Mouse (Mus musculus) hindbrain, embryonic 12.5 days (tissue): ENCODE measurements around the gene Lhfp. TPM values are rescaled to one million over a fixed set of nuclear protein-coding genes. Genes with fewer than 3 reads are reported as not detected.
"Not testable (repeated sequence)": the region's sequence is repeated elsewhere in the genome, so short reads cannot be mapped to it uniquely, and the experiment has no call there.

Source experiments
- ATAC-seq: fragments of 200-750 bp; cut with Nextera tagmentation; 2 replicates; pipeline ENCODE4 v1.8.0; 2017; ENCODE audit warnings: moderate TSS enrichment; ENCODE audit not compliant: low FRiP score
- H3K27ac ChIP-seq: fragments of 300-500 bp; sonication (generic); 2 replicates; pipeline ENCODE4 v1.5.1; 2016; ENCODE audit warnings: mild to moderate bottlenecking
- H3K27me3 ChIP-seq: fragments of 300-500 bp; sonication (generic); 2 replicates; pipeline ENCODE4 v1.6.1; 2016; ENCODE audit warnings: mild to moderate bottlenecking
- H3K36me3 ChIP-seq: fragments of 300-500 bp; sonication (generic); 2 replicates; pipeline ENCODE4 v1.6.1; 2016; ENCODE audit warnings: mild to moderate bottlenecking
- H3K4me1 ChIP-seq: fragments of 300-500 bp; sonication (generic); 2 replicates; pipeline ENCODE4 v1.6.1; 2016
- H3K4me2 ChIP-seq: fragments of 300-500 bp; sonication (generic); replicated peaks from 2 replicates; pipeline ENCODE4 v1.6.1; 2016; ENCODE audit warnings: mild to moderate bottlenecking
- H3K4me3 ChIP-seq: fragments of 300-500 bp; sonication (generic); 2 replicates; pipeline ENCODE4 v1.5.1; 2016; ENCODE audit warnings: mild to moderate bottlenecking
- H3K9ac ChIP-seq: fragments of 300-500 bp; sonication (generic); 2 replicates; pipeline ENCODE4 v1.6.1; 2016; ENCODE audit warnings: mild to moderate bottlenecking, moderate library complexity
- H3K9me3 ChIP-seq: fragments of 300-500 bp; sonication (generic); replicated peaks from 2 replicates; pipeline ENCODE4 v1.6.1; 2016; ENCODE audit warnings: mild to moderate bottlenecking
- WGBS: fragments of 180-500 bp; shearing (Covaris S2); methylation state at CpG from one replicate; pipeline ENCODE4 v1.1.7; 2016; 5-methylcytosine and 5-hydroxymethylcytosine counted together
- polyA plus RNA-seq: library from polyadenylated mRNA; unstranded; fragments of >200 nt; fragmentation: Nextera tagmentation; extraction: Ambion mirVana; gene quantifications from 2 replicates; pipeline ENCODE4 v1.2.1, GENCODE M21; 2016

Gene Lhfp
- polyA plus RNA-seq, 1 experiment from 2014 or later, result 64.2 TPM

DNA sequence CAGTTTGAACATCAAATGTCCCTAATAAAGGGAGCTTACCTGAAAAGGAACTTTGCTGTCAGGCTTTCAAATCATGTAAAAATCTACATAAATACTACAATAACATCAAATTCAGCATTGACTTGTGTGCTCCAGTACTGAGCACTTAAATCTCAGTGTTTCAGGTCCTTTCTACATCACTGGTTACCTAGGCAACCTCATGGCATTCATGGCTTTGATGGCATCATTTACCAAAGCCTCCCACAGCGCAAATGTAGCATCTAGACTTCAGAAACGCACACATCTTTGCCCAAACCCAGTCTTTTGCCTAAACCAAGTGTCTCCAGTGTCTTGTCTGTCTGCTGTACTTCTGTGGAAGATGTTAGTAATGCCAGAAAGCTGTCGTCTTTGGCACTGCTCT is 225.7 kb downstream of the Lhfp start:
- Histone ChIP-seq H3K27me3 (no peaks in the 10 kb centered on the region), H3K4me2 (no peak overlapping the region), H3K9me3 (peaks cover 4% of the 10 kb centered on the region; the same call in 1 of the 2 replicates), H3K27ac (no peak overlapping the region), H3K36me3 (no peaks in the 10 kb centered on the region), H3K4me1 (no peaks in the 10 kb centered on the region; the same call in 1 of the 2 replicates), H3K4me3 (no peak overlapping the region), H3K9ac (no peak overlapping the region)
- WGBS, result 61% methylated on average over 3 of the region's 3 CpGs
- ATAC-seq, result no peak

- Histone ChIP-seq H3K4me1 (no peaks in the 10 kb centered on the region), H3K9ac (no peak overlapping the region), H3K27me3 (no peaks in the 10 kb centered on the region), H3K36me3 (no peaks in the 10 kb centered on the region), H3K9me3 (no peaks in the 10 kb centered on the region), H3K4me2 (no peak overlapping the region), H3K4me3 (no peak overlapping the region), H3K27ac (no peak overlapping the region)
- ATAC-seq, result no peak
- WGBS, result 83% methylated on average over 3 of the region's 3 CpGs
Measured at GRCm38 (mm10) chr3:53273220-53273619, 231.9 kb downstream of the Lhfp start.

GRCm38 (mm10) chr3:53277993-53278392 is 236.7 kb downstream of the Lhfp start:
- no peaks in the 10 kb centered on the region for H3K27me3 ChIP-seq
- H3K4me1 ChIP-seq, result no peaks in the 10 kb centered on the region
- H3K36me3 ChIP-seq, result no peaks in the 10 kb centered on the region
- no peaks in the 10 kb centered on the region for H3K9me3 ChIP-seq
- WGBS, result 77% methylated on average over 2 of the region's 2 CpGs
- H3K4me3 ChIP-seq, result no peak overlapping the region
- no peak for ATAC-seq
- no peak overlapping the region for H3K27ac ChIP-seq
- H3K9ac ChIP-seq, result no peak overlapping the region
- H3K4me2 ChIP-seq, result no peak overlapping the region

- H3K9ac ChIP-seq, ATAC-seq: not testable (repeated sequence)
- WGBS, result 70% methylated on average over 3 of the region's 3 CpGs
Measured at GRCm38 (mm10) chr3:53282005-53282404, 240.7 kb downstream of the Lhfp start.

DNA sequence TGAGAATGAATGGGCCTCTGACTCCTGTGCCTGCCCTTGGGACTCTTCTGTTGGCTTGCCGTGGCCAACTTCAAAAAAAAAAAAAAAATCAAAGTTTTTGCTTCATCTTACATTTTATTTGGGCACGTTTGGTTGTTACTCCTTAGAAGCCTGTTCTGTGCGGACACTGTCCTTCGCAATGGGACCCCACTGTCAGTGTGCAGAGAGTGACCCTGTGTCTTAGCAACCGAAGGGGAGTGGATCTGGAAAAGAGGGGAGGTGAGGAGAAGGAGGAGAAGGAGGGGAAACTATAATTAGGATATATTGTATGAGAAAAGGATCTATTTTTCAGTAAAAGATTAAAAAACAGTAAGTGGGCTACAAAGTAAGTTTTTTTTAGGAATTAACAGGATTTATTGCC is 242.7 kb downstream of the Lhfp start:
- no peaks in the 10 kb centered on the region for H3K27me3 ChIP-seq
- no peak overlapping the region for H3K4me2 ChIP-seq
- no peaks in the 10 kb centered on the region for H3K36me3 ChIP-seq
- H3K4me1 ChIP-seq, result no peaks in the 10 kb centered on the region
- no peak overlapping the region for H3K9ac ChIP-seq
- no peak overlapping the region for H3K4me3 ChIP-seq
- WGBS, result 91% methylated on average over 5 of the region's 5 CpGs
- H3K9me3 ChIP-seq, result peaks cover 5% of the 10 kb centered on the region; the same call in 1 of the 2 replicates
- H3K27ac ChIP-seq, result no peak overlapping the region
- no peak for ATAC-seq

More at GRCm38 (mm10) chr3:53282005-53282404, 240.7 kb downstream of the Lhfp start:
- H3K4me2 ChIP-seq, H3K4me1 ChIP-seq, H3K9me3 ChIP-seq, H3K27me3 ChIP-seq, H3K36me3 ChIP-seq, H3K27ac ChIP-seq, H3K4me3 ChIP-seq: not testable (repeated sequence)

- Histone ChIP-seq H3K4me3 (no peak overlapping the region), H3K36me3 (no peaks in the 10 kb centered on the region), H3K9me3 (peaks cover 5% of the 10 kb centered on the region; the same call in 1 of the 2 replicates), H3K4me1 (no peaks in the 10 kb centered on the region), H3K4me2 (no peak overlapping the region), H3K27ac (no peak overlapping the region), H3K9ac (no peak overlapping the region), H3K27me3 (no peaks in the 10 kb centered on the region)
- 79% methylated on average over 13 of the region's 13 CpGs for WGBS
- no peak for ATAC-seq
Measured at GRCm38 (mm10) chr3:53284471-53285177, 243.3 kb downstream of the Lhfp start.

DNA sequence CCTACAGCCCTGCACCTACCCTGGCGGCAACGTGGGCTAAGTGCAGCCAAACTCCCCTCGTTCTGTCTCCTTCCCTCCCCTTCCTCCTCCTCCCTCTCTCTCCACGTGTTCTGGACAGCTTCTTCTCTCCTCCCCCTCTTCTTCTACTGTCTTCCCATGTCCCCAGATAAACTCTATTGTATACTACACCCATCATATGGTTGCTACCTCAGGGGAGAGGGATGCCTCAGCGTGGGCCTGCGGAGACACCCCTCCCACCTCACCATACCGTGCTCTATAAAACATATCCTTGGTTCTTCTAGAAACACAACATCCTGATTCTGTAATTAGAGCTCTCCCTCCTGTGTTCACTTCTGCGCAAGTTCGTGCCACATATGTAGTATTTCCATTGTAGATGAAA is 247.3 kb downstream of the Lhfp start:
- Histone ChIP-seq H3K27me3 (no peaks in the 10 kb centered on the region), H3K9me3 (peaks cover 2% of the 10 kb centered on the region; the same call in 1 of the 2 replicates), H3K27ac (no peak overlapping the region), H3K4me3 (no peak overlapping the region), H3K4me1 (peaks cover 5% of the 10 kb centered on the region; the same call in 1 of the 2 replicates), H3K9ac (no peak overlapping the region), H3K36me3 (no peaks in the 10 kb centered on the region), H3K4me2 (no peak overlapping the region)
- 59% methylated on average over 9 of the region's 9 CpGs for WGBS
- ATAC-seq, result no peak

DNA sequence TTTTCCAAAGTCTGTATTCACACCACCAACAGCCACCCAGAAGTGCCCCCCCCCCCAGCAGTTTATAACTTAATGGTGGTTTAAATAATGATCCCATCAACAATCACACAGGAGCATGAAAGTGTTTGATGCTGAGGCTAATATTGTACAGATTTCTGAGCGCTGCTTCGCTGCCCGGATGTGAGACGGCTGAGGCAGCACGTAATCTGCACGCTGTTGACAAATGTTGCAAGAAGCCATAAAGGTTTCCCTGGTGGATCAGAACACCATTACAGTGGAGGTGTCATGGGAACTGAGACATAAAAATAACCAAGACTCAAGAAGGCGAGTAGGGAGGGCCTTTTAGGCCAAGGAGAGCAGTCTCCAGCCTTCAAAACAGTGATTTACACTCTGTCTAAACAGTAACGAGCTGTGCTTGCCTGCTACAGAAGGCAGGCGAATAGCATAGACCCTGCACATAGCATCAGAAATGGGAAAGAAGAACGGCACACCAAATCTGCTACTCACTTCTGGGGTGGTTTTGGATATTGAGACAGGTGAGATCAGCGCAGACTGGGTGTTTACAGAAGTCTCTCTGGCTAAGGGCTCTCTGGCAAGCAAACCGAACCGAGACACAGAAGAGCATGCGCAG is 248.4 kb downstream of the Lhfp start:
- H3K9me3 ChIP-seq, result no peaks in the 10 kb centered on the region
- H3K4me3 ChIP-seq, result no peak overlapping the region
- no peak overlapping the region for H3K4me2 ChIP-seq
- no peaks in the 10 kb centered on the region for H3K27me3 ChIP-seq
- H3K36me3 ChIP-seq, result no peaks in the 10 kb centered on the region
- WGBS, result 80% methylated on average over 14 of the region's 14 CpGs
- H3K9ac ChIP-seq, result no peak overlapping the region
- no peak for ATAC-seq
- peaks cover 7% of the 10 kb centered on the region; the same call in 1 of the 2 replicates for H3K4me1 ChIP-seq
- H3K27ac ChIP-seq, result 0 out of 2 replicates have a peak overlapping the region, but pooled peaks have one; percentile 35

- Histone ChIP-seq H3K9ac (no peak overlapping the region), H3K4me1 (peaks cover 9% of the 10 kb centered on the region; the same call in 1 of the 2 replicates), H3K36me3 (no peaks in the 10 kb centered on the region), H3K27me3 (no peaks in the 10 kb centered on the region), H3K4me2 (no peak overlapping the region), H3K4me3 (no peak overlapping the region), H3K9me3 (no peaks in the 10 kb centered on the region), H3K27ac (no peak overlapping the region)
- ATAC-seq, result no peak
- 92% methylated on average over 3 of the region's 3 CpGs for WGBS
Measured at GRCm38 (mm10) chr3:53291185-53291584, 249.9 kb downstream of the Lhfp start.

GRCm38 (mm10) chr3:53291945-53292344 is 250.6 kb downstream of the Lhfp start:
- no peak overlapping the region for H3K9ac ChIP-seq
- no peak for ATAC-seq
- H3K4me3 ChIP-seq, result no peak overlapping the region
- no peaks in the 10 kb centered on the region for H3K27me3 ChIP-seq
- H3K9me3 ChIP-seq, result no peaks in the 10 kb centered on the region
- H3K36me3 ChIP-seq, result no peaks in the 10 kb centered on the region
- H3K4me2 ChIP-seq, result no peak overlapping the region
- WGBS, result 89% methylated on average over 1 of the region's 1 CpGs
- peaks cover 9% of the 10 kb centered on the region; the same call in 1 of the 2 replicates for H3K4me1 ChIP-seq
- no peak overlapping the region for H3K27ac ChIP-seq

GRCm38 (mm10) chr3:53292474-53292873 is 251.1 kb downstream of the Lhfp start:
- Histone ChIP-seq H3K36me3 (no peaks in the 10 kb centered on the region), H3K4me3 (no peak overlapping the region), H3K27me3 (no peaks in the 10 kb centered on the region), H3K4me2 (no peak overlapping the region), H3K9me3 (no peaks in the 10 kb centered on the region), H3K4me1 (peaks cover 9% of the 10 kb centered on the region; the same call in 1 of the 2 replicates), H3K9ac (no peak overlapping the region), H3K27ac (no peak overlapping the region)
- ATAC-seq, result no peak
- 75% methylated on average over 3 of the region's 3 CpGs for WGBS

DNA sequence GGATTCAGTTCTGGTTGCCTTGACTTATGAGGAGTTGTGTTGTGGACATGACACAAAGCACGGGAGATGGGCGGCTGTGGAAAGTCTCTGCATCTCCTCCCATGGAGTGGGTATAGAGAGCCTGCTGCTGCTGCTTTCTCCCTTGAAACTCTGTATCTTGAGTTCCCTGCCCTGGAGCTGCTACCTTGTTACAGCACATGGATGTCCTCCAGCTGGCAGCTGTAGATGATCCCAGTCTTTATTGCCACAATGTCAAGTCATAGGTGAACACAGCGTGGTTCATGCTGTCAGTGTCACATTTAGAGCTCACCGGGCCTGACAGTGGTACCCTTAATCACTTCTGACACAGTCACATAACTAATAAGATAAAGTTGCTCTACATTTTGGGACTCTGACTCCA is 251.7 kb downstream of the Lhfp start:
- peaks cover 9% of the 10 kb centered on the region; the same call in 1 of the 2 replicates for H3K4me1 ChIP-seq
- ATAC-seq, result no peak
- H3K4me3 ChIP-seq, result no peak overlapping the region
- no peaks in the 10 kb centered on the region for H3K9me3 ChIP-seq
- H3K27ac ChIP-seq, result no peak overlapping the region
- no peaks in the 10 kb centered on the region for H3K27me3 ChIP-seq
- 90% methylated on average over 4 of the region's 4 CpGs for WGBS
- no peak overlapping the region for H3K4me2 ChIP-seq
- no peaks in the 10 kb centered on the region for H3K36me3 ChIP-seq
- H3K9ac ChIP-seq, result no peak overlapping the region
